Mouse (Mus musculus) adrenal gland, adult 18-20 months (tissue): Measurements from ENCODE around the gene Limch1. TPM values are rescaled to one million over a fixed set of nuclear protein-coding genes. Genes with fewer than 3 reads are reported as not detected.

ENCODE experiments used
- DNase-seq, 2 experiments: peaks; one replicate each; pipeline ENCODE4 v3.0.0; 2021 to 2022; ENCODE audit warnings: low spot score in 2 of 2
- total RNA-seq, 2 experiments: library from RNA; stranded (reverse); gene quantifications; 1 replicate in 1 of 2; 2 replicates in 1 of 2; pipeline ENCODE4 v1.2.3; 2021

The Limch1 gene
- total RNA-seq, 2 experiments from 2014 or later = 53.2 to 69.4 TPM

DNA sequence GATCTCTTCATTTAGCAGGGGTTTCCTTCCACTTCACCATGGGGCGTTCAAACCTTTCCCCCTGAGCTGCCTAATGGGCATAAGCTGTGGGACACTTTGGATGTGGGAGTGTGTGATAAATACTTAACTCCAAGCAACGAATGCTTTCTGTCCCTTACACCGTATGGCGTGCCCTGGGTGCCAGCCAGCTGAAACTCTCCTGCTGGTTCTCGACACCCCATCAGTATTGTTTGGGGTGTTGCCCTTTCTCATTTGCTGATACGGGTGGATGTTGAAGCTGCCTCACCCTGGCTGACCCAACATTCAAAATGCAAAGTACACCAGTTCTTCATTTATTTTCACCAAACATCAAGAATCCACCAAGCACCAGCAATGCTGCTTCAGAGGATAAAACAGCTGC lies 168.2 kb downstream of the Limch1 start:
- DNase-seq = no peak

DNA sequence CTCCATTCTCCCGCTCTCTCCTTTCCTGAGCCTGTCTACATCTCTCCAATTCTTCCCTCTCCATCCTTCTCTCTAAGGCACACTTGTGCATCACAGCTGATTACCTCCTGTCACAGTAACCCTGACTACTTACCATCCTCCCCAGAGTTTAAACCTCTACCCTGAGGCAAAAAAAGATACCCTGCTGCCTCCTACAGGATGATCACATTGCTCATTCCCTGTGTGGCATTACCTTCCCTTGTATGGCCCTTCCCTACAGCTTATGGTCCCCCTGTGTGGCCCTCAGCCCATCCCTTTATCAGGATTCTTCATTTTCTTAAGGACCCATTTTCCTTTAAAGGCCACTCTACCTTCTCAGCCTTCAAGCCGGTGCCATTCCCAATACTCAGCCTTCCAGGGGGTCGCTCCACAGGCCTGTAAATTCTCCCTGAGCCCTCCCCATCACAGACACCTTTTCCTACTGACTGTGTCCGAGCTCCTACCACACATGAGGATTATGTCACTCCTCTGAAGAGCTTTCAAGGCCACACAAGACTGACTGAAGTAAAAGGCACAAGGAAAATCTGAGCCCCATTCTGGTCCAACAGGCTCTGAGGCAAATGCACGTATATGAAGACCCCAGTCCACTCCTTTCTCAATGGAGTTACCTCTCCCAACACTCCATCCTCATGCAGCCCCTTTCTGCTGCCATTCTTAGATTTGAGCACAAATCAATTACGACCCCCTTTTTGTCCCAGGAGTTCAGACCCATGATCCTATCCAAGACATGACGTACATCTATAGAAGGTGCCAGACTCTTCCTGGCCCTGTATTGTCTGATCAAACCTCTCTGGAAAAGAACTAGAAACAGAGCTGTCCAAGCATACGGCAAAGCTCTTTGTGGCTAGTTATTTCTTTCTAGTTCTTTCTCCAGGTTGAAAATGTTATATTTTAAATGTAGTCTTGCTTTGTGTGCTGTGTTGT lies 172.0 kb downstream of the Limch1 start:
- no peak for DNase-seq

DNA sequence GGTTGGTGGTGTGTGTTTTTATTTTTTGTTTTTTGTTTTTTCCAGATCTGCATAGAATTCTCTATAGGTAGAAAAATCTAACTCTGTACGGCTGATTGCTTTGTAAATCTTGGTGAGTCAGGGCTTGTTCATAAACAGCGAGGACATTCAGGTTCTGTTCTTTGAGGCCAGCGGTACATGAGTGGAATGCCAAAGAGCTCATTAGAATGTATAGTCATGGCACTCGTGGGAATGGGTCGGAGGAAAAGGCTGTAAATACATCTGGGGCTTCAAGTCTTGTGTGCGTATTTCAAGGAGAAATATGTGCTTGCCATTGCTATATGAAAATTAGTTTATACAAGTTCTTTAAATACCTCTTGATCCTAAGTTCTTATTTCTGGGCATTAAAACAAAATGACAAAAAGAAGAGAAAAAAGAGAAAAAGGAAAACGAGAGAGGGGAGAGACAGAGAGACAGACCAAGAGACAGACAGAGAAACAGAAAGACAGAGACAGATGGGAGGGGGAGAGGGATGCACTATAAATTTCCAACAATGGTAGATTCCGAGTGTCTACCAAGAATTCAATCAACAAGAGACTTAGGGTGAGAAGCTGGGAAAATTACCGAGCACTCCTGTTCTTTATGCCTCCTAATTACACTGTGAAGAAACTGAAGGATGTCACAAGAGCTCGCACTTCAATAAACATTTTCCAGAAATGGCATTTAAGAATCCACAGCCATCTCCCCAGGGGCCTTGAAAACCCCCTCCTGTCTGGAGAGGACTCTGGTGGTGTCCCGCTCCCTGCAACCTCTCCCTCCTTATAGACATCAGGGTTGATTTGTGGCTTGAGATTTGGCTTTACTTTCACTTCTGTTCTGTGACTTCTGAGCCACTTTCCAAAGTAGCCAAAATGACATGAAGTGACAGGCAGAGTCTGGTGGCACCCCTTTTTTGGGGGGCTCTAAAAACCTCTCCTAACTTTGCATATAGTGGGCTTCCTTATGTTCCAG lies 173.0 kb downstream of the Limch1 start:
- DNase-seq = no peak

DNA sequence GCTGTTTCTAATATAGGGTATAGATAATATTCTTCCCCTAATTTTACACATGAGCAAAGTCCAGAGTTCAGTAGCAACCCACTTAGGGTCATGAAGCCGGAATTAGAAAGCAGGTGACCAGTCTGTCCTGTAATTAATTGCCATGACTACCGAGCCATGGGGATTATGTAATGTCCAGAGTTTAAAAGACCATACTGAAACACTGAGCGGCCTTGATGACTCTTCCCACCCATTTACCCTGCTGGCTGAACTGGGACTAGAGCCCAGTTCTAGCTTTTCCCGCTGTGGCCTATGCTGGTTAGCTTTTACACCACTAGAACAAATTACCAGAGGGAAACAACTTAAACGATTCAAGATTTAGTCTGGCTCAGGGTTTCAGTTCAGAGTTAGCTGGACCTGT lies 177.0 kb downstream of the Limch1 start:
- no peak for DNase-seq

DNA sequence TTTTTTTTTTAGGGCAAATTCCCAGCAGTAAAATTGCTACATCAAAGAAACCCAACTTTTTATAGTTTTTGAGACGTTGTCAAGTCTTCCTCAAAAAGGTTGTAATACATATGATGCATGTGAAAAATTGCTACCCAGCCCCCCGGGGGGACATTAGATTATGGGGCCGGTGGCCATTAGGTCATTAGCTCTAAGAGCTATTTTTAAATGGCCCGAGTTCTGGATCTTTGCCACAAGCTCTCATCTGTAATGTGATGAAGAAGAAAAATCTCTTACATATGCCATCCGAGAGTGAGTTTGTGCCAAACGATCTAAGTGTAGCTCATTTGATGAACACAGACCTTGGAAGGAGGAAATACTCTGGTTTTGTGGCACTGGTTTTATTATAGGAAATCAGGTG lies 183.7 kb downstream of the Limch1 start:
- no peak for DNase-seq

DNA sequence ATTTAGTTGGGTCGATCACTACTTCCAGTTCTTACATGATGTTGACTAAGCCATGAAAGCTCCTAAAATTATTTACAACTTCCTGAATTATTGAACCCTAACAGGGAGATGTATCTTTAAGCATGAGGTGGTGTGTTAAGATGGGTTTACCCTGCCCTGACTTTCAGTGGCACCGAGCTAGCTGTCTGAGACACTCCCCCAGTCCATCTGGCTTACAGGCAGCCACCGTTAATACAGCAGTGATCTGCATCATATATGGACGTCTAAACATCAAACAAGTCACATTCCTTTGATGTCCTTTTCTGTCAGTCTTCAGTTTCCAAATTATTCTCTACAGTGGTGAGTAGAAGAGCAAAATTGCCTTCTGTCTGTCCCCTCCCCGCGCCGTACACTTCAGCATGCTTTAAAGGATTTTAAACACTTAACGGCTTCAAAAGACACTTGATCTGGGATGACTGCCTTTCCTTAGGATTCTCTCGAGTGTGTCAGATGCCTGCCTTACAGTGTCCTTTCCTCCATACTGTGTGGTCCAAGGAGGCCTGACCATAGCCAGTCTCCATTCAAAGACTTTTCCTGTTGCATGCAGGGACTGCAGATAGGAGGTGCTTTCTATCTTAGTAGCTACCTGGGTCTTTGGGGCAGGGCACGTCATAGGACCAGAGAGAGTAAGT lies 187.6 kb downstream of the Limch1 start:
- DNase-seq = no peak

DNA sequence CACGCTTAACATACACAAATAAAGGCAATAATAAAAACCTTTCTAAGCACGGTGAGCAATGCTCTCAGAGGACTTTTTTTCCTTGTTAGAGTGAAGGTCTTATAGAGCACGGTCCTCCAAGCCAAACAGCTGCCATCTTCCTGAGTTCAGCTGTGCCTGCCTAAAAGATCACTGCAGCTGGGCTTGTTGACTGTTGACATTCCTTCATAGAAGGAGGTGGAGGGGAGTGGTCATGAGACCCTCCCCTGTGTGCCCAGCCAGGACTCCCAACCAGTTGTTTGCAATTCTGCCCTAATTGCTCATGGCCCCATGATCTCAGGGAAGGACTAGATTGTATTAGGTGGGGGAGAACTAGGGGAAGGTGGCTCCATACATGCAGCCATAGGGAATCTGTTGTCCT lies 189.0 kb downstream of the Limch1 start:
- no peak for DNase-seq

DNA sequence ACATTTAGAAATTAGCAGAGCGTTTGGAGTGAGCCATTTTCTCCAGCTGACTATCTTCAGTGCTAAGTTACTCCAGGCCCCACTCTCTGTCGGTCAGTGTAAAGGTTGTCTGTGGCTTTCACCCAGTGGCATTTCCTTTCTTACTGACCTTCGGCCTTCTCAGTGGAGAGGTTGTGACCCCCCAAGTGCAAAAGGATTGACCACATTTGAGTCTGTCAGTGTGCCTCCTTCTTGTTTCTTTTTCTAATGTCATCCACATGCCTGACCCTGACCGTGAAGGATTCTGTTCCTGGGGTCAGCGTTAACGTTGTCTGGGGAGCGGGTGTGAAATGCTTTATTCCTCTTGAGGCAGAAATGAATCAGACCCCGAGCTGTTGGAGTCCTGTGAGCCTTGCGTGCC lies 191.7 kb downstream of the Limch1 start:
- no peak for DNase-seq

DNA sequence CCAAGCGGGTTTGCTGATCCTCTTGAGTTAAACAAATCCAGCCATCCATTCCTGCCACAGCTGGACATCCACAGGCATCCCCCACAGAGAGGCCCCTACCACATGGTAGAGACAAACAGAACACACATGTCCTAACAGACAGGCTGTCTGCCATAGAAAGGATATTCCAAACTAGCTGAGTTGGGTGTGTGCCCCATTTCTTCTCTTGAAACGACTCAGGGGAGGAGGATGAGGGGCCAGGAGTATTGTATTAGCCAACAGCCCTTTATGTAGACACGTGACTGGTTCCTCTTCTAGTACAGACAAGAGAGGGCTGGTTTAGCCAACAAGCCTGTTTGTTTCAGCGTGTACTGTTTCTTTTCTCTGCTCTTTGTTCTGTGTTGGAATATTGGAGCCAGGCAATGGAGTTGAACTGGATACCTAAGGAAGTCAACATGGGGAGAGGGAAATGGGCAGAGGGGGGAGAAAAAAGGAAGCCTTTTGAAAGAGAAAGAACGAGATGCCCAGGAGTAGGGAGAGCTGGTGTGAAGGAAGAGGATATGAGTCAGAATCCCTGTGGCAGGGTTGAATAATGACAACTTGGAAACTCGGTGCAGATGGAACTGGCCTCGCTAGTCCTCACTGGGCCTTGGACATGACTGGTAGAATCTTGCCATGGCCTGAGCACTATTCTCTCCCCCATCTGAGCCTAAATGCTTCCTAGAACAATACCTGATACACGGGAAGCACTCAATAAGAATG lies 196.3 kb downstream of the Limch1 start:
- DNase-seq = no peak

DNA sequence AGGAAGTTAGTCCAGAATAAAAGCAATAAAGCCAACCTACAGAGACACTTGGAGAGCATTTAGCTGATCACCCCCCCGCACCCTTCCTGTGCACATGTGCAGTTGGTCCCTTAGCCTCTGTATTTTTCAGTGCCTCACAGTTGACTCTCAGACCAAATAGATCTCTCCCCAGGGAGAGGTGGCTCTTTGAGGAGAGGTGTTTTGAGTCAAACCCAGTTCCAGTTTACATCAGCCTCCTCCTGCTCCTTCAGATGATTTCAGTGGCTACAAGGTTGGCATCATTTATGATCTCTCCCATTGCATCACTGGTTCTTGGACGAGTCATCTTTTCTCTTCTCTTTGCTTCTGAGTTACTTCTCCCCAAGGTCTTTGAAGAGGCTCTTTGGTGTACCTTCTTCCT lies 197.3 kb downstream of the Limch1 start:
- DNase-seq = no peak

DNA sequence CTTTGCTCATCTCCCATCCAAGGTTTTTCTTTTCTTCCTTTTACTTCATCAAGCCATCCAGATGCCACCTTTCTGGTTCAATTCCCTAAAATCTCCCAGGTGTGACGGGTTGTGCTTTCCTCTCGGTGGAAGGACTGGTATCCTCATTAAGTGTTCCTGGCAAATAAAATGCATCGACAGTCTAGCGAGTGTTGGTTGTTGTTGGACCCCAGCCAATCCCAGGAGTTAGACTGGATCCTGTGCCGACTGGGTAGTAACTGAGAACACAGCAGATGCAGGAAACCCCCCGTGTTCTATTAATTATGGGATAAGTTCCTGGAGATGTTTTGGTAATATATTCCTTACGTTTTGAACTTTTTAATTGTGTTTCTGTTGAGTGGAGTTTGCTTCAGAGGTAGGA lies 197.9 kb downstream of the Limch1 start:
- DNase-seq = no peak

DNA sequence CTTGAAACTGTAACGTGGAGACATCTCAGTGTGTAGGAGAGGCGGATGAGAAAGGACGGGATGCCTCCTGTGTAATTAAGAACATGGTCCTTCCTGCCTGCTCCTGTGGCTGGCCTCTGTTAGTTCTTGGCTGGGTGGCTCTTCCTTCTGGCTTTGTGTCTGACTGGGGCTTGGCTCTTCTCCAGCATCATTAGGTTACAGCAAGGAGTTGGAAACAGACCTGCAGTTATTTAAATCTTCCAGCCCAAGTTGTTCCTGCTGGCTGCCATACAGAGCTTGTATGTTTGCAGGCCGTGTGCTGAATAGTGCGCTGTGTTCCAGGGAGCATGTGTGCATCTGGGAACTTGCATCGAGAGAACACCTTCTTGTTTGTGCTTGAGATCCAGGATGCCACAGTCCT lies 202.3 kb downstream of the Limch1 start:
- DNase-seq = peak in 1 of 2 experiments; percentile 31

DNA sequence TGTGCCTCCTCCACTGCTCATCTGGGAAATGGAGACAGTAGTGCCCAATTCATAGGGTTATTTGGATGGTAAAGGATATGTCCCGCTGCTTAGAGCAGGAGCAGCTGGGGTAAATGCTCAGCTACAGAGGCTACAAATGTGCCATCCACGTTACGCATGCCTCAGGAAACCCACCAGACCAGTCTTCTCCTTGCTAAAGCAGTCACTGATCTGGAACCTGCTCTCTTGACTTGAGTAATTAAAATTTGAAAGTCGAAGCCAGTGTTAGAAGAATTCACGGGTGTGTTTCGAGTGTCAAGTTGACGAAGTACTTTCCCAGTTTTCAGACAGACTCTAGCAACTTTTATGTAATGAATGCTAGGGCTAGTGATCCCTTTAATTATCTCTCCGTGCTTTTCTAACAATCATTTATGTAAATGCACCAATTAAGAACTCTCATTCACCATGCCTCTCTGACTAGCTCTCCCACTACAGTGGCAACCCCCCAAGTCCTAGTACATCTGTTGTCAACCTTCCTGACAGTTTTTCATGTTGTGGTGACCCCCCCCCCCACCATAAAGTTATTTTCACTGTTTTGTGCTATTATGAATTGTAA lies 203.6 kb downstream of the Limch1 start:
- DNase-seq = no peak

DNA sequence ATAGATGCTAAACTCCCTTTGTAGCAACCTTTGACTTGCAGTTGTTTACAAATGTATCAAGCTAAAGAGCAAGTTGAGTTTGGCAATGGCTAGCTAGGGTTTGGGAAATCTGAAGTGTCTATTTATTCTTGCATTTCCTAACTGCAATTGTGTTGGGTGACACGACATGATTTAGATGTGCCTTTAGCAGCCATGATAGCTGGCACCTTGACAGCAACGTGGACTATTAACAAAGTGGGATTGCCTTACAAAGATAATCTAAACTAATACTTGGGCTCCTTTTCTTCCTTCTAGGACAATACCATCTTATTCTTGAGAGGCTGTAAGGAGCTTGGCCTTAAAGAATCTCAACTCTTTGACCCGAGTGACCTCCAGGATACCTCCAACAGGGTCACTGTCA lies 207.7 kb downstream of the Limch1 start:
- no peak for DNase-seq

DNA sequence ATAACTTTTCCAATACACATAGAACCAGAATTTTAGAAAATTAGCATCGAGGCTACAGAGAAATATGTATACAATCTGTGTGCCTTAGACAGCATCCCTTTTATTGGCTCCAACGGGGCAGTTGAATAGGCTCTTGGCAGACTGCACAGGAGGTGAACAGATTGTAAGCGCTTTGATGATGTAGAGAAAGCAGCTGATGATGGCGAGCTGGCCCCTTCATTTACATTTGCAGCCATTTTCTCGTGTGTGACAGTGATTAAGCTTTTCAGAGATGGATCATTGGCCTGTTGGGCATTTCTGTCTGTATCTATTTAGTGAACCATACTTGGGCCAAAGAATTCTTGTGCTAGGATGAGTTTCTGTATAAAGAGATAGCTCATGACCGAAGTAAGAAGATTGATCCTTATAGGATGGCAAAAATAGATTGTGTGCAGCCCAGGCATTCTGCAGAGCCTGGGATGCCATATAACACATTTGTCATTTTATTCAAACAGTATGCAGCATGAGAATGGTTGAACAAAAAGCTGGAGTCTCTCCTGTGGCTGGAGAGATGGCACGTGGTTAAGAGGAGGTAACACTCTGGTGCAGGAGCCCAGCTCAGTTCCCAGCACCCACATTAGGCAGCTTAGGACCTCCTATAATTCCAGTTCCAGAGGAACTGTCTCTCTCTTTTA lies 208.5 kb downstream of the Limch1 start:
- no peak for DNase-seq

DNA sequence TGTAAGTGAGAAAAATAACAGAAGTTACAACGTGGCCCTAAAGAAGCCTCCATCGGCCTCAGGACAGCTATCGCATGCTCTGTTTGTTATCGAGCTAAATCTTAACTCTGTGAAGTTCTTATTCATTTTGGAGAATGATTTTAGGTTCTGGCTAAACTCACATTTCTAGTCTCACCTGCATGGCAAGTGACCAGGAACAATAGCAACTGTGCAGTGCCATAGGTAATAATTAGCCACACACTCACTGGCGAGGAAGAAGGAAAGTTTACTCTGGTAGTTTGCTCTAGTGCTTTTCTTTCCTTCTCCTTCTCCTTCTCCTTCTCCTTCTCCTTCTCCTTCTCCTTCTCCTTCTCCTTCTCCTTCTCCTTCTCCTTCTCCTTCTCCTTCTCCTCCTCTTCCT lies 209.6 kb downstream of the Limch1 start:
- DNase-seq = no peak

DNA sequence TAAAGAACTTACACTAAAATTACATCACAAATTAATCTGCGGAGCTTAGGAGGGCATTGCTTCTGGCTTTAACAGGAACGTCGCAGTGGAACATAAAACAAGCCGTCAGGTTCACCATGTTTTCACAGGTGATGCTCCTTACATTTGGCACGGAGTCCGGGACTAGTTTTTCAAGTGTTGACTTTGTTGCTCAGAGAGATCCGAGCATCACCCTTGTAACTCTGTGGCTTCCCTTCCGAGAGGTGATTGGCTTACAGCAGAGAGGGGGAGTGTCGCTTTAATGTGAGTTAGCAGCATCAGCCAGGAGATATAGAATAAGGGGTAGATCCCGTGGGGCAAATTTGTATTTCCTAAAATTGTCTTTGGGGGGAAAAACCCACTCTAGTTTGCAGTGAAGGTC lies 212.0 kb downstream of the Limch1 start:
- DNase-seq = no peak

DNA sequence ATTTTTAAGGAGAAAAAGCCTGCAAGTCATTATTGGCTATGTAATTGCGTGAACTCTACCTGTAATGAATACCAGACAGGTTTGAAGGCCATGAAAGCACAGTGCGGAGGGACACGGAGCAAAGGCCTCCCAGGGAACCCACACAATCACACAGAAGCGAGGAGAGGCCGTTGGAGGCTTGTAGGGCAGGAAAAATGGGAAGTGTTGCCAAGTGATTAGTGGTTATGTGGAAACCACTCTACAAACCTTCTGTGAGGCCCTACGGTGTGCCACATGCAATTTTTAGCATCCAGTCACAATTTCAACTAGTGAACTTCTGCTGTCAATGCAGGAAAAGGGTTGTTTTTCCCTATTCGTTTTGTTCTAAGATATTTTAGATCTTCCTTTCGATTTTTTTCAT lies 212.5 kb downstream of the Limch1 start:
- no peak for DNase-seq

DNA sequence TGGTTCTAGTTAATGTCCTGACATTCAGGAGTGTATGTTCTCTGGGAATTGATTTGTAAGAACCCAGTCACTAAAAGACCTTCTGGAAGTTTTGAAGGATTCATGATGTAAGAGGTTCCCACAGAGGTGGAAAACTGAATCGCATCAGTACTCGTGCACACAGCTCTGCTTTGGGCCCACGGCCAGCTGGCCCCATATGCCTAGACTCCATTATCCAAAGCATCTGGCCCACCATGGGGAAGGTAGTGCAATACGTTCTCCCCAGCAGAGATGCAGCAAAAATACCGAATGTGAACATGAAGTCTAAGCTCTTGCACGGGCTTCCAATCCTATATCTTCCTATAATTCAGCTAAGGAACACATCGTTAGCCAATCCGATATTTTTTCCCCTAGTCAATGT lies 214.3 kb downstream of the Limch1 start:
- no peak for DNase-seq

DNA sequence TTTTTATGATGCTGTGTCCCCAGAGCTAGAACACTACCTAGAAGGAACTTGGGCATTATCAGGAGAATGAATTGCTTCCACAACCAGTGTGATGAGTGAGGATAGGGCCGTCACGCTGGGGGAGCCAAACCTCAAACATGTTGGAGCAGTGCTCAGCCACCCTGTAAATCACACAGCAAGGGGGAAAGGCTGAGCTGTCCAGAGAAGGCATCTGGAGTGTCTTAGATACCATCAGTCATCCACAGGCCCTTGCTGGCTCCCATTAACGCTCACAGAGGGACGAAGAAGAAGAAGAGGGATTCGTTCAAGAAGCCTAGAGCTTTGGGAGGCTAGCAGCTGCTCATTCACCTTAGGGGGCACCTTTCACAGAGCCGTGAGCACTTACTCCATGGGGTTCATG lies 219.8 kb downstream of the Limch1 start:
- DNase-seq = no peak
